Mouse (Mus musculus) forebrain, embryonic 10.5 days (tissue): ENCODE measurements at regions not wholly inside any gene's neighbourhood (a gene's known extent, or its start where the extent isn't known, plus 50 kb on each side); places are given as distances from the start of the nearest gene placed in this dataset.

Experiments used
- DNase-seq: peaks from one replicate; pipeline ENCODE4 v3.0.0-alpha.2; 2017; ENCODE audit warnings: low spot score; ENCODE audit errors: extremely low spot score
- H3K27ac ChIP-seq: fragments of 300-500 bp; sonication (generic); 2 replicates; pipeline ENCODE4 v1.5.1; 2016; ENCODE audit warnings: mild to moderate bottlenecking
- H3K27me3 ChIP-seq: fragments of 300-500 bp; sonication (generic); 2 replicates; pipeline ENCODE4 v1.6.1; 2016; ENCODE audit warnings: mild to moderate bottlenecking; ENCODE audit not compliant: poor library complexity, severe bottlenecking
- H3K36me3 ChIP-seq: fragments of 300-500 bp; sonication (generic); replicated peaks from 2 replicates; pipeline ENCODE4 v1.6.1; 2016; ENCODE audit warnings: mild to moderate bottlenecking, moderate library complexity
- H3K4me1 ChIP-seq: fragments of 300-500 bp; sonication (generic); 2 replicates; pipeline ENCODE4 v1.6.1; 2016
- H3K4me3 ChIP-seq: fragments of 300-500 bp; sonication (generic); 2 replicates; pipeline ENCODE4 v1.5.1; 2016; ENCODE audit warnings: mild to moderate bottlenecking, moderate library complexity
- H3K9me3 ChIP-seq: fragments of 300-500 bp; sonication (generic); 2 replicates; pipeline ENCODE4 v1.6.1; 2016; ENCODE audit warnings: mild to moderate bottlenecking, moderate library complexity
- WGBS: fragments of 180-500 bp; shearing (Covaris S2); methylation state at CpG from one replicate; pipeline ENCODE4 v1.1.7; 2016; 5-methylcytosine and 5-hydroxymethylcytosine counted together

DNA sequence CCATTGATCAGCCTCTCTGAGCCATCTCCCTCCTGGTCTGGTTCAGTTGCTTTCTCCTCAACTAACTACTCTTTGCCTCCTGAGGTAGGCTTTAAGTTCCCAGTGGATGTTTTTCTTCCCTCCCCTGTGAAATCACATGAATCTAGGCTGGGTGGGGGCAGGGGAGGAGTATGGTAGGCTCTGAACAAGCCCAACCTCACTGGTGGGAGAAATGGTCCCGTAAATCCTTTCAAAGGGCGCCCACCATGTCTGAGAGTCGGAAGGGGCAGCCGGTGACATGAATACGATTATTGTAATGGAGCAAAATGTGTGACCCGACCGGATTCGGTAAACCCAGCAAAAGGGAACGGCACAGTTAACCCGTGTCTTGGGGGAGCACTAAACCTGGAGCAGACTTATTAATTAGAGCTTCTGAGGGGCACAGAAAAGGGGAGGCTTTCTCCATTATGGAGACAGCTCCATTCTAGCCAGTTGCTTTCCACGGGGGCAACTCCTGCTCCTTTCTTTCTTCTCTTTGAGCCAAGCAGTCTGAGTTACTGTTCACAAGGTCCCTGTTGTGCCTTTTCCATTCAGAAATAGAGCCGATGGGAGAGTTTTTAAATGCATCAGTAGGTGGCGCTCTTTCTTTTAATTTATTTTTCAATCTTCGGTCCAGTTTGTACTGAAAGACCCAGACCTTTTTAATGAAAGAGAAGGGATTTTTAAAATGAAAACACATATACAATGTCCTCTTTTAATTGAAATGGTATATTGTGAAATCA is 730.8 kb downstream of the Egfem1 start:
- Histone ChIP-seq H3K27ac (0 out of 2 replicates have a peak overlapping the region, but pooled peaks have one; percentile 26), H3K36me3 (no peaks in the 10 kb centered on the region), H3K9me3 (no peaks in the 10 kb centered on the region), H3K4me3 (no peak overlapping the region), H3K27me3 (0 out of 2 replicates have a peak, but pooled peaks cover 6% of the 10 kb centered on the region), H3K4me1 (peaks cover 6% of the 10 kb centered on the region)
- 53% methylated on average over 14 of the region's 14 CpGs for WGBS
- no peak for DNase-seq

DNA sequence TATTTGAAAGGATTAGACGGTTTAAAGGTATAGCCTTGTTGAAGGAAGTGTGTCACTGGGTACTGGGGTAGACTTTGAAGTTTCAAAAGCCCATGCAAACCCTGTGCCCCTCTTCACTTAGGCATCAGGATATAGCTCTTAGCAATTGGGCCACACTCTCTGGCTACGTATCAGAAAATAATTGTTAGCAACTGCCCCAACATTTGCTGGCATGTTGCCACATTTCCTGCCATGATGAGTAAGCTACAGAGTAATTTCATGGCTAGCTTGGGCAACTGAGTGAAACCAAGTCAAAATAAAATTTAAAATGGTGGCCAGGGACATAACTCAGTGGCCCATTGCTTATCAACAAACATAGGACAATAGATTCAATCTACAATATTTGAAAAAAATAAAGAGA is 724.2 kb downstream of the Egfem1 start:
- H3K36me3 ChIP-seq = no peaks in the 10 kb centered on the region
- H3K27me3 ChIP-seq = 0 out of 2 replicates have a peak, but pooled peaks cover 5% of the 10 kb centered on the region
- no peaks in the 10 kb centered on the region for H3K9me3 ChIP-seq
- DNase-seq = no peak
- H3K4me3 ChIP-seq = no peak overlapping the region
- WGBS = 87% methylated on average over 2 of the region's 2 CpGs
- H3K27ac ChIP-seq = no peak overlapping the region
- H3K4me1 ChIP-seq = peaks cover 2% of the 10 kb centered on the region; the same call in 1 of the 2 replicates

DNA sequence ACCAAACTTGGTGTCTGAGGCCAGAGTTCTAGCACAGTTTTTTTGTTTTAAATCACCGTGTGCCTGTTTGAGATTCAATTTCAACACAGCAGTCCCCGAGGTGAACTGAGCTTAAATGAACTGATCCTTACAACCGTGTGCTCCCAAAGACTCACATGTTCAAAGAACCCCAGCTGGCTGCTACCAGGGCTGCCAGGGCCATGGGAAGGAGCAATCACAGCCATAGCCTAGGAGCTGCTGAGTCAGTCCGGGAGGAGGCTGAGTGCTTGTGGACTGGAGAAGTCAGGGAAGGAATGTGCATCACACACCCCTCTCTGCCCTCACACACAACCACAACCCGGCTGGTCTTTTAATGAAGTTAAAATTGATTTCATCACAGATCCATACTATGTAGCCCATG is 721.6 kb downstream of the Egfem1 start:
- H3K4me1 ChIP-seq = peaks cover 5% of the 10 kb centered on the region; the same call in 1 of the 2 replicates
- H3K27ac ChIP-seq = no peak overlapping the region
- WGBS = 52% methylated on average over 5 of the region's 5 CpGs
- H3K36me3 ChIP-seq = no peaks in the 10 kb centered on the region
- H3K27me3 ChIP-seq = no peaks in the 10 kb centered on the region
- no peak overlapping the region for H3K4me3 ChIP-seq
- no peaks in the 10 kb centered on the region for H3K9me3 ChIP-seq
- no peak for DNase-seq

DNA sequence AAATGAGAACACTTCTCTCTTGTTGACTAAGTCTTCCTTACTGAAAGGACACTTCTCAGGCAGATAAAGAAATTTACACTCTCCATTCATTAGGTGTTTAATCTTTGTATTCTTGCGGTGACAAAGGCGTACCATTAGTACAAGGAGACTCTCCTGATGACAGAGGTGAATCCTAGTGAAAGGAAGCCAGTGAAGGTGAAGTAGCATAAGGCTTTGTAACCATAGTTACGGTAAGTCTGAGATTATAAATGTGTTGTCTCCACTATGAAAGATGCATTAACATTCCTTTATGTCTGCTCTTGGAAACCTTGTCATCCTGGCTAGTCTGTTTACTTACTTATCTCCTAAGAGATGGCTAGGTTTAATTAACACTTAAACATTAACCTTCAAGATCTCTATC is 719.3 kb downstream of the Egfem1 start:
- H3K27ac ChIP-seq = no peak overlapping the region
- no peak for DNase-seq
- WGBS = 84% methylated on average over 3 of the region's 3 CpGs

DNA sequence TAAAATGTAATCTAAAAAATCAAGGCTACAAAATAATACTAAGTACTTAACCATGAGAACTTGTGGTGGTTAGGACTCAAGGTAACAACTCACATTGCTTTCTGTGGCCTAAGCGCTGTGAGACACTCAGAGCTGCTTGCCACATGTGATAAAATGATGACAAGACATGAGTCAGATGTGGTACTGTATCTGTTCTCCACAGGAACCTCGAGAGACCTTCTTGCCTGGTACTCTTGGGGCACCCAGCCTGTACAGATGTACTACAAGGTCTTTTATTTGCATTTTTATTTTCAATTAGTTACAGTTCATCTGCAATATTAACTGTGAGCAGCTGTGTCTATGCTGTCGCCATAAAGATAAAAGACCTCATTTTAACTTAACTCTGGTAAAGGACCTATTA is 692.5 kb downstream of the Egfem1 start:
- Histone ChIP-seq H3K4me3 (no peak overlapping the region), H3K4me1 (no peaks in the 10 kb centered on the region), H3K27me3 (no peaks in the 10 kb centered on the region), H3K36me3 (no peaks in the 10 kb centered on the region), H3K27ac (no peak overlapping the region), H3K9me3 (no peaks in the 10 kb centered on the region)
- no peak for DNase-seq
- 88% methylated on average over 3 of the region's 3 CpGs for WGBS

More for the DNA sequence above, 719.3 kb downstream of the Egfem1 start:
- no peaks in the 10 kb centered on the region for H3K27me3 ChIP-seq
- H3K4me1 ChIP-seq = peaks cover 5% of the 10 kb centered on the region; the same call in 1 of the 2 replicates
- H3K9me3 ChIP-seq = no peaks in the 10 kb centered on the region
- no peaks in the 10 kb centered on the region for H3K36me3 ChIP-seq
- H3K4me3 ChIP-seq = no peak overlapping the region

DNA sequence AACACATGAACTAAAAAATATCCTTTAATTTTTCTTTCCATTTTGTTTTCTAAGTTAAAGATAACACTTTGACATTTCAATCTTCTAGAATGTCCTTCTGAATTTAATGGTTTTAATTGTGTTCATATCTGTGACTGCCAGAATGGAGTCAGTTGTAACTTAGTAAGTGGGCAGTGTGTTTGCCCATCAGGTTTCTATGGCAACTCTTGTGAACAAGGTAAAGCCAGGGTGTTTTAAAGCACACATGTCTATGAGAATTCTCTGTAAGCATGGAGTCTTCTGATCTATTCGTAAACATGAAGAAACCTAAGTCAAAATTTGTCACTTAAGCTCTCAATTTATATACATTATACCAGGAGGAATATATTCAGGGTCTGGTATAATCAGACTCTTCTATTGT is 689.4 kb downstream of the Egfem1 start:
- H3K4me3 ChIP-seq = no peak overlapping the region
- 94% methylated on average over 1 of the region's 1 CpGs for WGBS
- DNase-seq = no peak
- H3K27me3 ChIP-seq = no peaks in the 10 kb centered on the region
- no peaks in the 10 kb centered on the region for H3K36me3 ChIP-seq
- no peak overlapping the region for H3K27ac ChIP-seq
- no peaks in the 10 kb centered on the region for H3K9me3 ChIP-seq
- H3K4me1 ChIP-seq = no peaks in the 10 kb centered on the region

DNA sequence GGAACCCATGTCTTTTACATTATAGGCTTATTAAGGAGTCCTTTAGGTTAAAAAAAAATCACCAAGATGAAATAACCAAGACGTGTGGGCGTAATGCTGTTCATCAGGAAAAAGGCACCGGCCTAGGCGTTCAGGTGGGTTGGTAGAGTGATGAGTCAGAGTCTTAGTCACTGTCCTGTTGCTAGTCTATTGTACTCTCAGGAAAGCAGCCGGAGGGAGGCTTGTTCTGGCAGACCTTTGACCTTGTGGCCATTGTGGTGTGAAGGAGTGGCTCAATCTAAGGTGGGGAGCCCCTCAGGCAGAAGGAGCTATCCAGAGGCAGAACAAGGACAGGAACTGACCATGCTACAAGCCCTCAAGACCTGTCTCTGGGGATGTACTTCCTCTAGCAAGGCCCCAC is 686.8 kb downstream of the Egfem1 start:
- no peak for DNase-seq
- Histone ChIP-seq H3K9me3 (no peaks in the 10 kb centered on the region), H3K27me3 (no peaks in the 10 kb centered on the region), H3K27ac (no peak overlapping the region), H3K36me3 (no peaks in the 10 kb centered on the region), H3K4me1 (no peaks in the 10 kb centered on the region), H3K4me3 (no peak overlapping the region)
- WGBS = 83% methylated on average over 5 of the region's 5 CpGs

DNA sequence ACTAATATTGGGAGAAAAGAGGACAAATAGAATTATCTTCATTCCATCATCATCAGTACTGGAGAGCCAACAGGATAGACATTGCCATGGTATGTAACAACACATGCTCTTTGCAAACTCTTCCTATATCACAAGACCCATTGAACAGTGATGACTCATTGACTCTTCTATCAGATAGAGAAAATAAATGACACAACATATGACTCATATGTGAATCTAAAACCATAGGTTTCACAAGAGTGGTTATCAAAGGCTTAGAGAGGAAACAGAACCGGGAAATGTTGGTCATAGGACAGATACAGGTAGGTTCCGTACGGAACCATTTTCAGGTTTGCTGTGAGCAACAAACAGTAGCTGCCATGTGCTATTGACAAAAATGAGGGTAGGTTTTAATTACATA is 682.2 kb downstream of the Egfem1 start:
- Histone ChIP-seq H3K27ac (no peak overlapping the region), H3K9me3 (no peaks in the 10 kb centered on the region), H3K4me1 (no peaks in the 10 kb centered on the region), H3K36me3 (no peaks in the 10 kb centered on the region), H3K4me3 (no peak overlapping the region), H3K27me3 (no peaks in the 10 kb centered on the region)
- DNase-seq = no peak
- WGBS = 95% methylated on average over 3 of the region's 3 CpGs

DNA sequence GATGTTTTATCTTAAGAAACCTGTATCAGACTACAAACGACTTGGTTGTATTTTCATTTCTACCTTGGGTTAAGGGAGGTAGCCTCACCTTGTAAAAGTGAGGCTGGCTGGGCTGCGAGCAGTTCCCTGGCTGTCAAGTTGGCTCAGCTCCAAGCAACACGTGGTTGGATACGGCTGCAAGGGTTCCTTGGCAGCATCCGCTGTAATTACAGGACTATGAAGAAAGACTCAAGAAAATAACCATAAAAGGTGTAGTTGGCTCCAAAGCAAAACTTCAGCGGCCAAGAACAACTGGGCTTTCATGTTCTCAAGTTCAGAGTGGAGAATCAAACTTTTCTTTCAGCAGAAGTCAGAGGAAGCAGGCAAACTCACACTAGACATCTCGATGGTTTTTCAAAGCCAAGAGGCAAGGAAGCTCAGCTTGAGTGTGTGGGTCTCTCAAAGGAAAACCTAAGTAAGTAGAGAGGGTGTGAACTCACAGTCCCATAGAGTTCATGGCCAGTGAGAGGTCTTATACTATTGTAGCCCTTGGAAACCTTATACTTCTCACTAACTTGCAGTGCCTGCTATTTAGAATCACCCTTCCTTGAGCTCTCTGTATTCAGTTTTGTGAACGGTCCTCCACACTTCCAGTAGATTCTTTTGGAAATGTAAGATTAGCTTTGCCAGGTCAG is 676.1 kb downstream of the Egfem1 start:
- H3K4me3 ChIP-seq = no peak overlapping the region
- no peaks in the 10 kb centered on the region for H3K27me3 ChIP-seq
- WGBS = 88% methylated on average over 8 of the region's 8 CpGs
- DNase-seq = no peak
- no peaks in the 10 kb centered on the region for H3K36me3 ChIP-seq
- H3K4me1 ChIP-seq = no peaks in the 10 kb centered on the region
- H3K27ac ChIP-seq = no peak overlapping the region
- no peaks in the 10 kb centered on the region for H3K9me3 ChIP-seq
